Mouse (Mus musculus) spleen, adult 2 months (tissue): ENCODE data around the gene Acin1. TPM values are rescaled to one million over a fixed set of nuclear protein-coding genes. Genes with fewer than 3 reads are reported as not detected.
A peak's percentile ranks its signal among the peaks of the same experiment; 100 is the strongest.

Source experiments
- DNase-seq, 2 experiments: peaks; one replicate each; pipeline versions ENCODE4 v3.0.0 to v3.0.0-alpha.2; 2012 to 2021; ENCODE audit warnings: low spot score in 2 of 2, low read depth in 1 of 2
- H3K27ac ChIP-seq: fragments of 200-500 bp; 2 replicates; pipeline ENCODE4 v1.5.1; 2012; ENCODE audit warnings: low read length, inconsistent platforms; ENCODE audit not compliant: insufficient read depth
- H3K27me3 ChIP-seq: fragments of 200-500 bp; 2 replicates; pipeline ENCODE4 v1.6.1; 2012; ENCODE audit warnings: mild to moderate bottlenecking, moderate library complexity, low read length, inconsistent platforms; ENCODE audit not compliant: control insufficient read depth, insufficient read depth
- H3K36me3 ChIP-seq: fragments of 200-500 bp; 2 replicates; pipeline ENCODE4 v1.6.1; 2012; ENCODE audit warnings: mild to moderate bottlenecking, low read length, inconsistent platforms; ENCODE audit not compliant: control insufficient read depth, insufficient read depth
- H3K4me1 ChIP-seq: fragments of 200-500 bp; 2 replicates; pipeline ENCODE4 v1.6.1; 2011; ENCODE audit warnings: inconsistent platforms; ENCODE audit not compliant: control insufficient read depth, insufficient read depth, insufficient read length
- H3K4me3 ChIP-seq: fragments of 200-500 bp; 2 replicates; pipeline ENCODE4 v1.5.1; 2011; ENCODE audit warnings: mild to moderate bottlenecking, inconsistent platforms; ENCODE audit not compliant: insufficient read depth, insufficient read length; ENCODE audit errors: extremely low read depth
- CTCF ChIP-seq: fragments of 200-500 bp; IDR thresholded peaks from 2 replicates; pipeline ENCODE4 v1.5.1; 2011; ENCODE audit warnings: mild to moderate bottlenecking, inconsistent platforms; ENCODE audit not compliant: insufficient read depth, insufficient read length, insufficient replicate concordance; ENCODE audit errors: extremely low read depth
- POLR2A ChIP-seq: fragments of 200-500 bp; IDR thresholded peaks from 2 replicates; pipeline ENCODE4 v1.6.1; 2011; ENCODE audit warnings: low read depth, low read length, inconsistent platforms
- WGBS: fragments of 180-500 bp; shearing (Covaris S2); methylation state at CpG from one replicate; pipeline ENCODE4 v1.1.7; 2018; 5-methylcytosine and 5-hydroxymethylcytosine counted together
- polyA plus RNA-seq: library from polyadenylated mRNA; depleted of rRNA; stranded (reverse); fragments of >200 nt; gene quantifications from 2 replicates; pipeline ENCODE4 v1.2.3, GENCODE M21; 2012

Gene Acin1
- polyA plus RNA-seq, 1 experiment, result 126 TPM

DNA sequence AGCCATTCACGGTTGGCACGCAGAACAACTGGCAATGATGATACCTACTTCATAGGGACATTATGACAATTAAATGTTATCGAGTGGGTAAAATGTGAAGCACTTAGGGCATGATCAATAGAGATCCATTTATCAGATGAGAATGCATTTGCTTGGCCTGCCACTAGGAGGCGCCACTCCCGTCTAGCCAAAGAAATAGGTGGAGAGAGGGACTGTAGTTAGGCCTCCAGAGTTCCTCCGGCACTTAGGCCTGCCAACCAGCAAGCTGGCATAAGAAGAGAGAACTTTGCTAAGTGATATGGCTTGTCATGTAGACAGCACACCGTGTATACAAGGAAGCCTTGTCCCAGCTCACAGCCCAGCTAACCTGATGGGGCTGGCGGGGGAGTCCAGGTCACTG, 49.8 kb downstream of the Acin1 start:
- Histone ChIP-seq H3K27ac (no peak overlapping the region), H3K4me1 (peaks cover 7% of the 10 kb centered on the region), H3K27me3 (no peaks in the 10 kb centered on the region), H3K4me3 (no peak overlapping the region), H3K36me3 (peaks cover 9% of the 10 kb centered on the region)
- no peak for TF ChIP-seq POLR2A
- peak; percentile 64; the same call in 1 of the 2 replicates for TF ChIP-seq CTCF
- peak; percentile 9 to 52 for DNase-seq
- WGBS, result 59% methylated on average over 8 of the region's 8 CpGs

DNA sequence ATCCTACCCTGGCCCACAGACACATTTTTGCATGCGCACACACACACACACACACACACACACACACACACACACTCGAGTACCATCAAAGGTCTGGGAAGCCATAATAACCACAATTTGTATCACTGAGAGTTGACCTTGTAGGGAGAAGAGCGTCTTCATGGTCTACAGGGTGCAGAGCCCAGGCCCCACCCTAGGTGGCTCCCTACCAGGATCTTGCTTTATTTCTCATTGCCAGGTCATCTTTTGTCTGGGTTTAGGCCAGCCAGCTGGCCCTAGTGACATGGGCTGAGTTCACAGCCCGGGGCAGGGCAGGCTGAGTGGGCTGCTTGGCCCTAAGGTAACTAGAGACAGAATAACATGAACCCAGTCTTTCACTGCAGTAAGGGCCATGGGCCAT, 52.5 kb downstream of the Acin1 start:
- H3K27me3 ChIP-seq, result no peaks in the 10 kb centered on the region
- WGBS, result 67% methylated on average over 4 of the region's 4 CpGs
- peaks cover 10% of the 10 kb centered on the region for H3K36me3 ChIP-seq
- no peaks in the 10 kb centered on the region; the same call in 1 of the 2 replicates for H3K4me1 ChIP-seq
- no peak for DNase-seq
- TF ChIP-seq POLR2A (no peak), CTCF (peak; percentile 10; the same call in 1 of the 2 replicates)
- H3K4me3 ChIP-seq, result no peak overlapping the region
- no peak overlapping the region for H3K27ac ChIP-seq

DNA sequence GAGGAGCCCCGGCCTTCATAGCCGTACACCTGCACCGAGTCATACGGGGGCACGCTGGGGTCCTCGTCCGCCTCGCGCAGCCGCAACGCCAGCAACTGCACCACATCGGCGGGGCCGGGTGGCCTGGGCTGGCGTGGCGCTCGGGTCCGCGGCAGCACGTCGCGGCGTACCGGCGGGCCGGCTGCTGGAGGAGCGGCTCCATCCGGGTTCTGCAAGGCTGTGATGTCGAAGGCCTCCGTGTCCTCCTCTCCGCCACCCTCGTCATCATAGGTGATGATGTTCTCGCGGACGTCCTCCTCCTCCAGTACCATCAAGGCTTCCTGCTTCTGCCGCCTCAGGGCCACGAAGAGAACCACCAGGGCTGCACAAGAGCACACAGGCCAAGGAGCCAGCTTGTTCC, 54.5 kb downstream of the Acin1 start:
- WGBS, result 95% methylated on average over 37 of the region's 37 CpGs

DNA sequence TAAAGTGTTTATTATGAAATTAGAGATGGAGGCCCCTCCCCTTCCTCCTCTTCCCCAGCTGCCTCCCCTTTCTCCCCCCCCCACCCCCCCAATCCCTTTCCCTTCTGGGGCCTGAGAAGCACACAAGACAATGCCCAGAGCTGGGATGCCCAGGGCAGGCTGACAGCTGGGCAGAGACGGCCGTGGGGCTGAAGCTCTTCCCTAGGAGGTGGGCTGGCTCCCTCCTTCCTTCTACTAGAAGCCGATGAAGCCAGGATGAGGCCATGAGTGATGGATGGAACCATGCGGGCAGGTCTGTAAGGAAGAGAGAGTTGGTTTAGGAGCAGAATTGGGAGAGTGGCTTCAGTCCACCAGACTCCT, 55.5 kb downstream of the Acin1 start:
- WGBS, result 88% methylated on average over 4 of the region's 4 CpGs
- DNase-seq, result no peak
- Histone ChIP-seq H3K36me3 (peaks cover 10% of the 10 kb centered on the region), H3K27ac (no peak overlapping the region), H3K27me3 (no peaks in the 10 kb centered on the region), H3K4me1 (no peaks in the 10 kb centered on the region; the same call in 1 of the 2 replicates), H3K4me3 (no peak overlapping the region)
- TF ChIP-seq POLR2A (no peak), CTCF (no peak)

More for the DNA sequence above, 54.5 kb downstream of the Acin1 start:
- Histone ChIP-seq H3K27ac (no peak overlapping the region), H3K36me3 (peaks cover 10% of the 10 kb centered on the region), H3K27me3 (no peaks in the 10 kb centered on the region), H3K4me1 (no peaks in the 10 kb centered on the region; the same call in 1 of the 2 replicates), H3K4me3 (no peak overlapping the region)
- no peak for DNase-seq
- TF ChIP-seq POLR2A (no peak), CTCF (no peak)

DNA sequence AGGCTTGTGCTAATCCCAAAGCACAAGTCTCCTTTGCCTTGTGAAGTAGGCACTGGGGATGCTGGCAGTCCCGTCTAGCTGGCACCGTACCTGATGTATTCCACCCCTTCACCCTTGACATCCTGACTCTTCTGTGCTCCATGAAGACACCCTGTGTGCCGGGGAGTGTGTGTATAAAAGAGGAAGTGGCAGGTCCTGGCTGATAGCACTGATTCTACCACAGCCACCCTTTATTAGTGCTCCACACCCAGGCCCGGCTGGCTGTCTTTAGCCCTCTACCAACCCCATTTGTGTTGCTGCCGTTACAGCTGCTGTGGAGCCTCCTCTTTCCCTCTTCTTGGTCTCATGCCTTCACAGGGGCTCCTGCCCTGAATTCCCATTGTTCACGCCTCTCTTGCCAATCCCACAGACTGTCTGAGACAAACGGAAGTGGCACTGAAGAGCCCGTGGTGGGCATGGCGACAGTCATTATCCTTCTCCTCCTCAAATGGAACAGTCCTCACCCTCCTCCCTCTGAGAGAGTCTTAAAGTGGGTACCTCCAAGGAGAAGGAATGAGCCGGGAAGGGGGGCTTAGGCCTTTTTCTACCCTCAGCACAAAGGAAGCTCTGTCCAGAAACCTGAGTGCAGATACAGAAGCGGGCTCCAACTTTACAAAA, 56.0 kb downstream of the Acin1 start:
- no peak for DNase-seq
- H3K27ac ChIP-seq, result no peak overlapping the region
- H3K27me3 ChIP-seq, result no peaks in the 10 kb centered on the region
- peaks cover 10% of the 10 kb centered on the region for H3K36me3 ChIP-seq
- TF ChIP-seq POLR2A (no peak), CTCF (no peak)
- WGBS, result 71% methylated on average over 11 of the region's 11 CpGs
- H3K4me3 ChIP-seq, result no peak overlapping the region
- no peaks in the 10 kb centered on the region; the same call in 1 of the 2 replicates for H3K4me1 ChIP-seq

DNA sequence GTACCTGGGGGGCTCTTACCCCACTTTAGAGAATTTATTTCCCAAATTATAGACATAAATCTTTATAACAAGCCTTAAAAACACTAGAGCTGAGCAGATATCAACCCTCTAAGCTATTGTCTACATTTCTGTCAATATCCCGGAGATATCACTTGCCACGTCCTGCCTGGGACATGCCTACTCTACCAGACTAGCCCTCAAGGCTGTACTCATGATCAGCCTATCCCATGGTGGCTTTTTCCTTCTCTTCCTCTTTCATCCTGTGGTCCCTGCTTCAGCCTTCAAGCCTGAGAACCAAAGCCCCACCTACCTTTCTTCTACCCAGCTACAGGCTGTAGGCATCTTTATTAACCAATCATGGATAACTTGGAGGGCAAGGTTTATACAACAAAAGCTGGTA, 56.9 kb downstream of the Acin1 start:
- WGBS, result 85% methylated on average over 2 of the region's 2 CpGs

DNA sequence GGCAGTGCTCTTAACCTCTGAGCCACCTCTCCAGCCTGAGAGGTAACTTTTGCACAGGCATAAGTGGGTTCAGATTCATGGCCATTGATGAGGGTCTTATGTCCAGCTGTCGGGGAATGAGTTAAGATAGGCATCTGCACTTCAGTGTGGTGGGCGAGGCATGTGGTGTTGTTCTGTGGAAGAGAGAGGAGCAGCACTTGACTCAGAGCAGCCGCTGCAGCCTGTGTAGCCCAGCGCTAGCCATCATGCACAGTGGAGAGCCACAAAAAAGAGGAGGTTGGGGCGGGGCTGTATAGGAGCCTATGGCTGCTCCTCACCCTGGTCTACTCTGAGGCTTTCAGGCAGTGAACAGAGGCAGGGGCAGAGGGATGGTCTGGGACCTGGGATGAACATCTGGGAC, 58.6 kb downstream of the Acin1 start:
- WGBS, result 76% methylated on average over 5 of the region's 5 CpGs

More for the DNA sequence above, 56.9 kb downstream of the Acin1 start:
- Histone ChIP-seq H3K4me3 (no peak overlapping the region), H3K27me3 (no peaks in the 10 kb centered on the region), H3K36me3 (peaks cover 10% of the 10 kb centered on the region), H3K4me1 (no peaks in the 10 kb centered on the region; the same call in 1 of the 2 replicates), H3K27ac (no peak overlapping the region)
- TF ChIP-seq CTCF, result no peak
- no peak for TF ChIP-seq POLR2A
- no peak for DNase-seq

More for the DNA sequence above, 58.6 kb downstream of the Acin1 start:
- Histone ChIP-seq H3K4me1 (no peaks in the 10 kb centered on the region; the same call in 1 of the 2 replicates), H3K4me3 (no peak overlapping the region), H3K27me3 (no peaks in the 10 kb centered on the region), H3K36me3 (peaks cover 10% of the 10 kb centered on the region), H3K27ac (no peak overlapping the region)
- no peak for DNase-seq
- TF ChIP-seq POLR2A, result no peak
- TF ChIP-seq CTCF, result no peak
